Mouse (Mus musculus): ENCODE measurements around the gene Pcnx. TPM values are rescaled to one million over a fixed set of nuclear protein-coding genes. Genes with fewer than 3 reads are reported as not detected.

Pcnx gene
- polyA plus RNA-seq, 1 experiment from 2014 or later = 12.0 TPM

GRCm38 (mm10) chr12:81836162-81836561 lies 23.7 kb upstream of the Pcnx start:
- Histone ChIP-seq H3K27ac (no peak overlapping the region), H3K27me3 (no peaks in the 10 kb centered on the region), H3K9me3 (no peaks in the 10 kb centered on the region), H3K4me1 (no peaks in the 10 kb centered on the region), H3K4me3 (no peak overlapping the region), H3K9ac (no peak overlapping the region), H3K4me2 (no peak overlapping the region), H3K36me3 (no peaks in the 10 kb centered on the region)
- 58% methylated on average over 8 of the region's 8 CpGs for WGBS
- ATAC-seq (ENCODE audit: borderline replicate concordance, extremely low read depth, low FRiP score, low TSS enrichment) = no peak

DNA sequence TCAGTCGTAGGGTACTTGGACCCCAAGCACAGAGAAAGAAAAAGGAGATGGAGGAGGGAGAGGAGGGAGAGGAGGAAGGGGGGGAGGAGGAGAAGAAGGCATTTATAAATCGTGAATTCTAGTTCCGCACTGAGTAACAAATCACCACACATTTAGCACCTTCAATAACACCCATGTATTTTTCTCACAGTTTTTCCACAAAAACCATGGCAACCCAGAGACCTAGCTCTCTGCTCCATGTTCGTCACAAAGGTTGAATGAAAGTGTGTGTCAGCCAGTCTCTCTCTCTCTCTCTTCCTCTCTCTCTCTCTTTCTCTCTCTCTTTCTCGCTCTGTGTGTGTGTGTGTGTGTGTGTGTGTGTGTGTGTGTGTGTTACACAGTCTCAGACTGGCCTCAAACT lies 22.4 kb upstream of the Pcnx start:
- Histone ChIP-seq H3K4me2 (no peak overlapping the region), H3K9me3 (no peaks in the 10 kb centered on the region), H3K4me3 (no peak overlapping the region), H3K36me3 (no peaks in the 10 kb centered on the region), H3K27me3 (no peaks in the 10 kb centered on the region), H3K9ac (no peak overlapping the region), H3K4me1 (no peaks in the 10 kb centered on the region), H3K27ac (no peak overlapping the region)
- WGBS = 50% methylated on average over 5 of the region's 5 CpGs
- ATAC-seq (ENCODE audit: borderline replicate concordance, extremely low read depth, low FRiP score, low TSS enrichment) = no peak

DNA sequence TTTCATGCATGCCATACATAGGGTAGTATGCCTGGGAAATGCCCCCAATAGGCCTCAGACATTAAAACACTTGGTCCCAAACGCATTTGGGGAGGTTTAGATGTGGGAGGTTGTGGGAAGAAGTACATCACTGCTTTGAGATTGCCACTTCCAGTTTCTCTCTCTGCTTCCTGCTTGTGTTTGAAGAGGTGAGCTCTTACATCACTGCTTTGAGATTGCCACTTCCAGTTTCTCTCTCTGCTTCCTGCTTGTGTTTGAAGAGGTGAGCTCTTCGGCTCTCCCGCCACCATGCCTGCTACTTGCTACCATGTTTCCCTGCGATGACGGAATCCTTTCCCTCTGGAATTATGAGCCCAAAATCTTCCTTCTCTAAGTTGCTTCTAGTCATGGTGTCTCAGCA lies 20.2 kb upstream of the Pcnx start:
- Histone ChIP-seq H3K4me2 (no peak overlapping the region), H3K4me1 (peaks cover 4% of the 10 kb centered on the region; the same call in 1 of the 2 replicates), H3K4me3 (no peak overlapping the region), H3K9me3 (no peaks in the 10 kb centered on the region), H3K27me3 (no peaks in the 10 kb centered on the region), H3K9ac (no peak overlapping the region), H3K36me3 (no peaks in the 10 kb centered on the region), H3K27ac (no peak overlapping the region)
- 87% methylated on average over 5 of the region's 5 CpGs for WGBS
- no peak for ATAC-seq (ENCODE audit: borderline replicate concordance, extremely low read depth, low FRiP score, low TSS enrichment)

- Histone ChIP-seq H3K9me3 (no peaks in the 10 kb centered on the region), H3K36me3 (no peaks in the 10 kb centered on the region), H3K4me3 (no peak overlapping the region), H3K9ac (no peak overlapping the region), H3K4me2 (no peak overlapping the region), H3K27me3 (no peaks in the 10 kb centered on the region), H3K4me1 (peaks cover 11% of the 10 kb centered on the region; the same call in 1 of the 2 replicates), H3K27ac (no peak overlapping the region)
- WGBS = 67% methylated on average over 5 of the region's 5 CpGs
- ATAC-seq (ENCODE audit: borderline replicate concordance, extremely low read depth, low FRiP score, low TSS enrichment) = no peak
Measured at GRCm38 (mm10) chr12:81841046-81841445, 18.8 kb upstream of the Pcnx start.

- 67% methylated on average over 5 of the region's 5 CpGs for WGBS
- no peak for ATAC-seq (ENCODE audit: borderline replicate concordance, extremely low read depth, low FRiP score, low TSS enrichment)
- no peaks in the 10 kb centered on the region for H3K36me3 ChIP-seq
Measured at GRCm38 (mm10) chr12:81843501-81843900, 16.3 kb upstream of the Pcnx start.

DNA sequence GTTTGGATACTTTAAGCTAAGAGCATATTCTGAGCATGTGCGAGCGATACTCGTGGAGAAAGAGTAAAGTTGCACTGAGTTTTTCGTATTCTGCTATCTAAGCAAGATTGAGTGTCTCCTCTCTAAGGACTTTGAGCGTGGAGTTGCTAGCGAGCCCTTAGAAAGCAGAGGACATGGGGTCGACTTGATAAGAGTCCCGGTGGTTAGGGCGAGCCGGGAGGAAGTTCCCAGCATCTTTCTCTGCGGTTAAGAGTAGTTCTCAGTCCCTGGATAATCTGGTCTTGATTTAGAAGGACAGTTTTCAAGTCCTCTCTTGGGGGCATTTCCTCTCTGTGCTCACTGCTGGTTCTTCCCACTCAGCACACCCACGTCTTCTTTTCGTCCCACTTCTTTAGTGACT lies 15.3 kb upstream of the Pcnx start:
- Histone ChIP-seq H3K4me3 (peak overlapping the region; percentile 12; the same call in 1 of the 2 replicates), H3K27me3 (no peaks in the 10 kb centered on the region), H3K36me3 (no peaks in the 10 kb centered on the region), H3K4me2 (peak overlapping the region; percentile 48), H3K9me3 (no peaks in the 10 kb centered on the region), H3K4me1 (peaks cover 17% of the 10 kb centered on the region; the same call in 1 of the 2 replicates), H3K27ac (no peak overlapping the region), H3K9ac (no peak overlapping the region)
- ATAC-seq (ENCODE audit: borderline replicate concordance, extremely low read depth, low FRiP score, low TSS enrichment) = no peak
- WGBS = 28% methylated on average over 13 of the region's 13 CpGs

More at GRCm38 (mm10) chr12:81843501-81843900, 16.3 kb upstream of the Pcnx start:
- no peaks in the 10 kb centered on the region for H3K27me3 ChIP-seq
- no peak overlapping the region for H3K27ac ChIP-seq
- no peak overlapping the region for H3K4me2 ChIP-seq
- no peak overlapping the region for H3K4me3 ChIP-seq
- H3K4me1 ChIP-seq = peaks cover 11% of the 10 kb centered on the region; the same call in 1 of the 2 replicates
- no peak overlapping the region for H3K9ac ChIP-seq
- H3K9me3 ChIP-seq = no peaks in the 10 kb centered on the region

- no peak for ATAC-seq (ENCODE audit: borderline replicate concordance, extremely low read depth, low FRiP score, low TSS enrichment)
Measured at GRCm38 (mm10) chr12:81844981-81845380, 14.8 kb upstream of the Pcnx start.

DNA sequence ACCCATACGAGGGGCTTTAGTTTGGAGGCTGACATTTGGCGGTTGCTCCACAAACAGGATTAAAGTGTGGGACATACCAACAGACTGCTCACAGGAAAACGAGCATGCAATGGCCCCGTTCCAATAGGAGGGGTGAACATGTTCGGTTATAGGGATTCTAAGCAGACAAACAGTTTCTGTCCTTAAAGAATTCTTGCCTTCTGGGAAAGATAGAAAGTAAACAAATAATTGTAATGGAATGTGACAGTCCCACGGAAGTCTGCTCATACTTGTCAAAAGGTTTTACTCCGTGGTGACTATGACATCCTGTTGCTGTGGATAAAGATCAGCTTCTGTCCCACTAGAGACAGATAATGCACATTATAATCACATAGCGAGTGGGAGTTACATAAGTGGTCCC lies 10.2 kb upstream of the Pcnx start:
- Histone ChIP-seq H3K4me3 (no peak overlapping the region), H3K9me3 (no peaks in the 10 kb centered on the region), H3K4me1 (peaks cover 27% of the 10 kb centered on the region), H3K9ac (no peak overlapping the region), H3K36me3 (no peaks in the 10 kb centered on the region), H3K27me3 (no peaks in the 10 kb centered on the region), H3K4me2 (no peak overlapping the region), H3K27ac (peak overlapping the region; percentile 26)
- WGBS = 23% methylated on average over 8 of the region's 8 CpGs
- ATAC-seq (ENCODE audit: borderline replicate concordance, extremely low read depth, low FRiP score, low TSS enrichment) = no peak

More at GRCm38 (mm10) chr12:81844981-81845380, 14.8 kb upstream of the Pcnx start:
- Histone ChIP-seq H3K27me3 (no peaks in the 10 kb centered on the region), H3K27ac (no peak overlapping the region), H3K4me3 (peak overlapping the region; percentile 12; the same call in 1 of the 2 replicates), H3K4me1 (peaks cover 20% of the 10 kb centered on the region), H3K9me3 (no peaks in the 10 kb centered on the region), H3K9ac (no peak overlapping the region), H3K4me2 (peak overlapping the region; percentile 48), H3K36me3 (no peaks in the 10 kb centered on the region)
- 11% methylated on average over 14 of the region's 14 CpGs for WGBS

- no peak for ATAC-seq (ENCODE audit: borderline replicate concordance, extremely low read depth, low FRiP score, low TSS enrichment)
- no peaks in the 10 kb centered on the region for H3K27me3 ChIP-seq
- WGBS = 72% methylated on average over 2 of the region's 2 CpGs
- no peak overlapping the region for H3K4me2 ChIP-seq
- H3K9ac ChIP-seq = no peak overlapping the region
- peak overlapping the region; percentile 75 for H3K27ac ChIP-seq
- peaks cover 23% of the 10 kb centered on the region for H3K4me1 ChIP-seq
- no peaks in the 10 kb centered on the region for H3K36me3 ChIP-seq
- H3K9me3 ChIP-seq = no peaks in the 10 kb centered on the region
- no peak overlapping the region for H3K4me3 ChIP-seq
Measured at GRCm38 (mm10) chr12:81852551-81852950, 7.3 kb upstream of the Pcnx start.

DNA sequence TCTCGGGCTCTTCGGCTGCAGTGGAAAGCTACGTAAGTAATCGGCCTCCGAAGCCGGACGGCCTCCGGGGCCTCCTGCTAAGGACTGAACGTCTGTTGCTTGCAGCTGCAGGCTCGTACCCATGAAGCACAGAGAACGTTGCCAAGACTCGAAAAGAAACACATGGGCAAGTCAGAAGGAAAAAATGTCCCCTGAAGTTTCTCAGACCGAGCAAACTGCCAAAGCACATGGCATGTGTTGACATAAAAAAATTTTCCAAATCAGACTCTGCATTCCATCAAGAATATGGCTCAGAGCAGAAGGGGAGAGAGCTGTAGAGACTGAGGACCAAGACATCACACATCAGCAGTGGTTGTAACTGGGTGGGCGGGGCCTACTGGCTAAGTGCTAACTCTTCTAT lies 6.8 kb upstream of the Pcnx start:
- ATAC-seq (ENCODE audit: borderline replicate concordance, extremely low read depth, low FRiP score, low TSS enrichment) = peak; percentile 75
- 57% methylated on average over 14 of the region's 14 CpGs for WGBS
- Histone ChIP-seq H3K27ac (peak overlapping the region; percentile 75), H3K4me2 (no peak overlapping the region), H3K27me3 (no peaks in the 10 kb centered on the region), H3K36me3 (no peaks in the 10 kb centered on the region), H3K9me3 (no peaks in the 10 kb centered on the region), H3K4me1 (peaks cover 27% of the 10 kb centered on the region), H3K9ac (no peak overlapping the region), H3K4me3 (no peak overlapping the region)

DNA sequence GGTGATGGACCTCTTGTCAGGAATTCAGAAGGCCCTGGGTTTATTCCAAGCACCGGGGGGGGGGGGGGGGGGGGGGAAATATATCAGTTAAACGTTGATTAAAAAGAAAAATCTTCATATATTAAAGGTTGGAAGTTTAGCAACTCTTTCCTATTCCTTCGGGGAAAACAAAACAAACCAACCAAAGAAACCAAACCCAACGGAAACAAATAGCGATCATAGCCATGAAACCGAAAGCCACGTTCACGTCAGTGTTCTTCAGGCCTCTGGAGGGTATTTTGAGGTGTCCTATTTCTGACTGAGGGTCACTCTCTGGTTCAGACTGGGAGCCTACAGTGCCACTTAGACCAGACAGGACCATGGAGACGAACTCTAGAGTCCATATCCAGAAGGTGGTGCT lies 6.3 kb upstream of the Pcnx start:
- Histone ChIP-seq H3K4me3 (no peak overlapping the region), H3K36me3 (no peaks in the 10 kb centered on the region), H3K27me3 (no peaks in the 10 kb centered on the region), H3K9me3 (no peaks in the 10 kb centered on the region), H3K4me1 (peaks cover 31% of the 10 kb centered on the region), H3K27ac (0 out of 2 replicates have a peak overlapping the region, but pooled peaks have one; percentile 75), H3K9ac (no peak overlapping the region), H3K4me2 (no peak overlapping the region)
- ATAC-seq (ENCODE audit: borderline replicate concordance, extremely low read depth, low FRiP score, low TSS enrichment) = no peak
- 73% methylated on average over 9 of the region's 9 CpGs for WGBS

GRCm38 (mm10) chr12:81855031-81855430 lies 4.8 kb upstream of the Pcnx start:
- Histone ChIP-seq H3K9ac (no peak overlapping the region), H3K4me3 (no peak overlapping the region), H3K27me3 (no peaks in the 10 kb centered on the region), H3K27ac (no peak overlapping the region), H3K9me3 (no peaks in the 10 kb centered on the region), H3K4me1 (peaks cover 29% of the 10 kb centered on the region), H3K4me2 (no peak overlapping the region), H3K36me3 (no peaks in the 10 kb centered on the region)
- 65% methylated on average over 8 of the region's 8 CpGs for whole genome bisulfite sequencing
- no peak for ATAC-seq (ENCODE audit: borderline replicate concordance, extremely low read depth, low FRiP score, low TSS enrichment)

DNA sequence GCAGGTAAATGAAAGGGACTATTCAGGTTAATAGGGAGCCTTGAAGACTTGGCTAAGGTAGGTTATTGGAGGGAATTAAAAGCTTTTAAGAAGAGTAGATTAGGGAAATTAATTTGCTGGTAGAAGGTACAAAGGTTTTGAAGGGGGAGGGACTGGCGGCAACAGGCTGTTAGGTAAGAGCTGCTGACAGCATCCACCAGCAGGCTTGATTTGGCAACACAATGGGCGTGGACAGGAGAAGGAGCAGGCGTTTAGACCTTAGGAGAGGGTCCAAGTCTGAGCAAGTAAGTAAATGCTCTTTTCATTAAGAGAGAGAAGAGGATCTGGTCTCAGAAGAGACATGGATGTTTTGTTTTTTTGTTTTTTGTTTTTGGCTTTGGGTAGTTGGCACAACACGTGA lies 3.1 kb upstream of the Pcnx start:
- no peaks in the 10 kb centered on the region for H3K27me3 ChIP-seq
- H3K9me3 ChIP-seq = no peaks in the 10 kb centered on the region
- H3K27ac ChIP-seq = no peak overlapping the region
- no peak overlapping the region for H3K9ac ChIP-seq
- H3K36me3 ChIP-seq = no peaks in the 10 kb centered on the region
- H3K4me2 ChIP-seq = no peak overlapping the region
- no peak for ATAC-seq (ENCODE audit: borderline replicate concordance, extremely low read depth, low FRiP score, low TSS enrichment)
- H3K4me1 ChIP-seq = peaks cover 29% of the 10 kb centered on the region
- no peak overlapping the region for H3K4me3 ChIP-seq
- WGBS = 53% methylated on average over 4 of the region's 4 CpGs

Data from lung, embryonic 15.5 days (tissue).